22 mouse cellular contexts compared by ENCODE assay signal in genomic region chr17:10463626-10464025, GRCm38 (mm10).
DNase-seq lines count a peak whose midpoint lies in the region; ATAC-seq and TF ChIP-seq lines count a peak whose summit lies in the region.
"Had no signal": no experiment of that assay in that cellular context is flagged by ENCODE, and none has a peak within 500 bp of the region (broad histone marks: within the 10 kb centered on the region; RNA-seq: fewer than 3 reads in every experiment).

No protein-coding gene starts in this region.

- no peak for ATAC-seq in forebrain, embryonic 11.5 days (replicated peaks; ENCODE audit: low FRiP score)
- ATAC-seq in forebrain, postnatal 0 days: no peak
- ATAC-seq in lung, embryonic 15.5 days (ENCODE audit: borderline replicate concordance, extremely low read depth, low FRiP score, low TSS enrichment): peak; percentile 79
- ATAC-seq: activated CD4-positive, CD25-positive, alpha-beta regulatory T cell, adult 4 months; CD4-positive, CD25-positive, alpha-beta regulatory T cell, adult 4 months; forebrain, embryonic 14.5 days had no signal

- no peak overlapping the region for H3K9ac ChIP-seq in forebrain, embryonic 11.5 days (ENCODE audit: low read length)
- no peak overlapping the region for H3K9ac ChIP-seq in forebrain, postnatal 0 days
- H3K9ac ChIP-seq in lung, embryonic 15.5 days: no peak overlapping the region
- H3K9ac ChIP-seq: embryonic facial prominence, embryonic 13.5 days; hindbrain, embryonic 13.5 days had no signal

- no peak overlapping the region for H3K4me2 ChIP-seq in forebrain, embryonic 11.5 days (ENCODE audit: low read depth, low read length, severe bottlenecking)
- H3K4me2 ChIP-seq in forebrain, postnatal 0 days (ENCODE audit: low read depth): no peak overlapping the region
- no peak overlapping the region for H3K4me2 ChIP-seq in lung, embryonic 15.5 days
- H3K4me2 ChIP-seq: embryonic facial prominence, embryonic 13.5 days; hindbrain, embryonic 13.5 days had no signal

- no peak overlapping the region for H3K4me3 ChIP-seq in forebrain, embryonic 11.5 days (ENCODE audit: low read depth, low read length)
- H3K4me3 ChIP-seq in forebrain, postnatal 0 days (ENCODE audit: low read depth, low read length): no peak overlapping the region
- no peak overlapping the region for H3K4me3 ChIP-seq in lung, embryonic 15.5 days
- H3K4me3 ChIP-seq: embryonic facial prominence, embryonic 13.5 days; heart, embryonic 10.5 days; hindbrain, embryonic 13.5 days had no signal

- no peak overlapping the region for H3K27ac ChIP-seq in forebrain, embryonic 11.5 days (ENCODE audit: low read depth, low read length)
- no peak overlapping the region for H3K27ac ChIP-seq in forebrain, postnatal 0 days (ENCODE audit: low read depth, low read length)
- peak overlapping the region; percentile 76 for H3K27ac ChIP-seq in lung, embryonic 15.5 days
- H3K27ac ChIP-seq: embryonic facial prominence, embryonic 13.5 days; hindbrain, embryonic 13.5 days had no signal

- DNase-seq in forebrain, embryonic 11.5 days (ENCODE audit: low spot score): peak; percentile 18
- no peak for DNase-seq in forebrain, postnatal 0 days
- DNase-seq in lung, postnatal 14 days: peak; percentile 44
- no peak for DNase-seq in thymus, postnatal 4 days
- DNase-seq in right cerebral cortex, postnatal 4 days: no peak
- no peak for DNase-seq in thymus, postnatal 0 days (ENCODE audit: low spot score)
- DNase-seq: adrenal gland, postnatal 14 days; B cell, adult 2 months; cerebellum, adult 11-12 months; cerebellum, adult 9-10 months; cerebellum, postnatal 25 days; gastrocnemius, postnatal 36 days; heart, adult 18-20 months; heart, postnatal 10 days had no signal

- no peaks in the 10 kb centered on the region for H3K36me3 ChIP-seq in forebrain, embryonic 11.5 days (ENCODE audit: control insufficient read depth, insufficient read depth, low read length)
- H3K36me3 ChIP-seq in forebrain, postnatal 0 days (ENCODE audit: insufficient read depth): no peaks in the 10 kb centered on the region
- H3K36me3 ChIP-seq in lung, embryonic 15.5 days: no peaks in the 10 kb centered on the region
- H3K36me3 ChIP-seq: embryonic facial prominence, embryonic 13.5 days; G1E; heart, embryonic 10.5 days; hindbrain, embryonic 13.5 days had no signal

- no peak for TF ChIP-seq CTCF in forebrain, postnatal 0 days (IDR thresholded peaks at IDR 0.05; ENCODE audit: low read depth)

- no peaks in the 10 kb centered on the region for H3K9me3 ChIP-seq in forebrain, embryonic 11.5 days (ENCODE audit: control insufficient read depth, low read length)
- H3K9me3 ChIP-seq in forebrain, postnatal 0 days (ENCODE audit: low read length): no peaks in the 10 kb centered on the region
- no peaks in the 10 kb centered on the region for H3K9me3 ChIP-seq in lung, embryonic 15.5 days
- H3K9me3 ChIP-seq: embryonic facial prominence, embryonic 13.5 days; G1E; heart, embryonic 10.5 days; hindbrain, embryonic 13.5 days had no signal

- no peaks in the 10 kb centered on the region for H3K27me3 ChIP-seq in forebrain, embryonic 11.5 days (ENCODE audit: control insufficient read depth, insufficient read depth, low read length)
- no peaks in the 10 kb centered on the region for H3K27me3 ChIP-seq in forebrain, postnatal 0 days (ENCODE audit: insufficient read depth, low read length)
- no peaks in the 10 kb centered on the region for H3K27me3 ChIP-seq in lung, embryonic 15.5 days
- H3K27me3 ChIP-seq: embryonic facial prominence, embryonic 13.5 days; hindbrain, embryonic 13.5 days had no signal

- WGBS in forebrain, embryonic 11.5 days: 90% methylated on average over 3 of the region's 3 CpGs
- 89% methylated on average over 3 of the region's 3 CpGs for WGBS in forebrain, postnatal 0 days
- WGBS in lung, embryonic 15.5 days: 61% methylated on average over 3 of the region's 3 CpGs

- H3K4me1 ChIP-seq in forebrain, embryonic 11.5 days (replicated peaks; ENCODE audit: control insufficient read depth, insufficient read depth, low read length): no peaks in the 10 kb centered on the region
- no peaks in the 10 kb centered on the region for H3K4me1 ChIP-seq in forebrain, postnatal 0 days (ENCODE audit: insufficient read depth)
- H3K4me1 ChIP-seq in lung, embryonic 15.5 days: peaks cover 18% of the 10 kb centered on the region
- H3K4me1 ChIP-seq: embryonic facial prominence, embryonic 13.5 days; hindbrain, embryonic 13.5 days had no signal

Comparison
In these comparisons a context has a peak if more than half of its experiments do, and no peak if none do; other contexts are left out.
1. DNase-seq: peak in forebrain, embryonic 11.5 days (single experiment) and lung, postnatal 14 days (single experiment); none in forebrain, postnatal 0 days (single experiment), thymus, postnatal 4 days (single experiment), right cerebral cortex, postnatal 4 days (single experiment) and thymus, postnatal 0 days (single experiment).